Mouse (Mus musculus) activated CD4-positive, CD25-positive, alpha-beta regulatory T cell, adult 9 weeks (primary cell): ENCODE data around the gene 4930519G04Rik. TPM values are rescaled to one million over a fixed set of nuclear protein-coding genes. Genes with fewer than 3 reads are reported as not detected.

Experiments
- polyA plus RNA-seq: library from polyadenylated mRNA; unstranded; fragments of 100-300 nt; shearing (Covaris generic); gene quantifications from one replicate; pipeline ENCODE4 v1.2.1, GENCODE M21; 2017

The 4930519G04Rik gene
- polyA plus RNA-seq: not detected

GRCm38 (mm10) chr5:114853364-114853763, at the start of gene 4930519G04Rik:
4930519G04Rik (plus strand) TSS chr5:114853664.

GRCm38 (mm10) chr5:114822796-114823688, 30.4 kb upstream of the 4930519G04Rik start, which contains the start of gene 1500011B03Rik:
1500011B03Rik (minus strand) TSS chr5:114823468.

GRCm38 (mm10) chr5:114858582-114858981, 5.1 kb downstream of the 4930519G04Rik start, which contains the start of gene Gm9936:
Gm9936 (minus strand) TSS chr5:114858682.

GRCm38 (mm10) chr5:114896688-114897373, 43.4 kb downstream of the 4930519G04Rik start, which contains the start of gene Oasl2:
Oasl2 (plus strand) TSS chr5:114896936.

GRCm38 (mm10) chr5:114922998-114923473, 69.6 kb downstream of the 4930519G04Rik start, which contains the start of gene Oasl1:
Oasl1 (plus strand) TSS chr5:114923240.

Other genes starting within 250 kb of the 4930519G04Rik start
- not detected for gene Trpv4, start 195.2 kb upstream of the 4930519G04Rik start, polyA plus RNA-seq
- 193 TPM for gene Gltp, start 162.7 kb upstream of the 4930519G04Rik start, polyA plus RNA-seq
- 27.6 TPM for gene Tchp, start 145.9 kb upstream of the 4930519G04Rik start, polyA plus RNA-seq
- 13.2 TPM for gene Ankrd13a, start 79.0 kb upstream of the 4930519G04Rik start, polyA plus RNA-seq
- 141 TPM for gene Git2, start 78.1 kb upstream of the 4930519G04Rik start, polyA plus RNA-seq
- 72.1 TPM for gene 1500011B03Rik, start 30.2 kb upstream of the 4930519G04Rik start, polyA plus RNA-seq
- gene Gm9936, start 5.0 kb downstream of the 4930519G04Rik start, polyA plus RNA-seq: not detected
- 27.2 TPM for gene Oasl2, start 43.3 kb downstream of the 4930519G04Rik start, polyA plus RNA-seq
- gene Oasl1, start 69.6 kb downstream of the 4930519G04Rik start, polyA plus RNA-seq: 11.9 TPM
- 56.7 TPM for gene 2210016L21Rik, start 88.5 kb downstream of the 4930519G04Rik start, polyA plus RNA-seq
- not detected for gene Hnf1a, start 117.4 kb downstream of the 4930519G04Rik start, polyA plus RNA-seq
- 3.1 TPM for gene Sppl3, start 157.5 kb downstream of the 4930519G04Rik start, polyA plus RNA-seq
- 1.5 TPM for gene Gm10401, start 244.6 kb downstream of the 4930519G04Rik start, polyA plus RNA-seq